Mouse (Mus musculus) layer of hippocampus, adult 9-10 months (tissue): ENCODE results near the gene 0610012G03Rik.

Source experiments
- DNase-seq: peaks from one replicate; pipeline ENCODE4 v3.0.0; 2022; ENCODE audit warnings: low spot score

Gene 0610012G03Rik

GRCm38 (mm10) chr16:31932840-31933697 lies 15.2 kb downstream of the 0610012G03Rik start:
- DNase-seq, result peak; percentile 75

- DNase-seq, result no peak
Measured at GRCm38 (mm10) chr16:31932255-31932654, 16.0 kb downstream of the 0610012G03Rik start.

GRCm38 (mm10) chr16:31931330-31931729 lies 17.0 kb downstream of the 0610012G03Rik start:
- DNase-seq, result no peak

GRCm38 (mm10) chr16:31927412-31927811 lies 20.9 kb downstream of the 0610012G03Rik start:
- no peak for DNase-seq

- DNase-seq, result no peak
Measured at GRCm38 (mm10) chr16:31926547-31927182, 21.6 kb downstream of the 0610012G03Rik start.

GRCm38 (mm10) chr16:31926091-31926490 lies 22.2 kb downstream of the 0610012G03Rik start:
- no peak for DNase-seq

GRCm38 (mm10) chr16:31924368-31924767 lies 23.9 kb downstream of the 0610012G03Rik start:
- no peak for DNase-seq

- peak; percentile 82 for DNase-seq
Measured at GRCm38 (mm10) chr16:31918248-31918724, 30.0 kb downstream of the 0610012G03Rik start.

- no peak for DNase-seq
Measured at GRCm38 (mm10) chr16:31917776-31918175, 30.5 kb downstream of the 0610012G03Rik start.

GRCm38 (mm10) chr16:31910281-31910847 lies 37.9 kb downstream of the 0610012G03Rik start:
- DNase-seq, result no peak

- DNase-seq, result no peak
Measured at GRCm38 (mm10) chr16:31908959-31909358, 39.3 kb downstream of the 0610012G03Rik start.

- no peak for DNase-seq
Measured at GRCm38 (mm10) chr16:31906896-31907295, 41.4 kb downstream of the 0610012G03Rik start.

- no peak for DNase-seq
Measured at GRCm38 (mm10) chr16:31905891-31906825, 42.1 kb downstream of the 0610012G03Rik start.

- DNase-seq, result no peak
Measured at GRCm38 (mm10) chr16:31905331-31905730, 43.0 kb downstream of the 0610012G03Rik start.

GRCm38 (mm10) chr16:31903239-31903638 lies 45.1 kb downstream of the 0610012G03Rik start:
- DNase-seq, result no peak

GRCm38 (mm10) chr16:31901886-31902285 lies 46.4 kb downstream of the 0610012G03Rik start:
- no peak for DNase-seq

GRCm38 (mm10) chr16:31898546-31899326 lies 49.6 kb downstream of the 0610012G03Rik start:
- DNase-seq, result peak; percentile 65
